Mouse (Mus musculus): ENCODE results near the gene Rab6b. TPM values are rescaled to one million over a fixed set of nuclear protein-coding genes. Genes with fewer than 3 reads are reported as not detected.
"Not testable (repeated sequence)": the region's sequence is repeated elsewhere in the genome, so short reads cannot be mapped to it uniquely, and the experiment has no call there.

The Rab6b gene
- total RNA-seq, 2 experiments from 2014 or later = 1.5 to 1.8 TPM

DNA sequence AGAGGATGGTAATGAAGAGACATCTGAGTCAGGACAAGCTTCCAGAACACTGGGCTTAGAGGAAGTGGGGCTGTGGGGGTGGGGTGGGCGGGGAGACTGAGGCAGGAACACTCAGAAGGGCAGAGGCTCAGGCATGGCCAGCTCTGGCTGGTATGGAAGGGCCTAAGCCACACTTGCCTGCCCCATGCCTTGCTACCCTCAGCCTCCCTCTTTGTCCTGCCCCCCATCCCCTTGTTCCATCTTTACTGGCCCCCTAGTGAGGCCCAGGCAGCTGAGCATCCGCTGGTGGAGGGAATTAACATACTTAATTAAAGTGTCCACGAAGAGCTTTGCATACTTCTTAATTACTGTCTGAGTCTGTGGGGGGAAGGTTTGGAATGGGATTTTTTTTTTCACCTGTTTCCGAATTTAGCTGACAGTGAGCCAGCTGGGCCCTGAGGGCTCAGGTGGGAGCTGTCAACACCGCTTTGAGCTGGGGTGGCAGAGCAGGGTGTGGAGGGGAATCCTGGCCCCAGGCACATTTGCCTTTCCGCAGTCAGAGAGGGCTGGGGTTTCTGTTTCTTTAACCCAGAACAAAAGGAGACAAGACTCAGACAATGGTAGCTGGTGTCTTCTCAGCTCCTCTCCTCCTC lies 22.0 kb downstream of the Rab6b start:
- no peak for DNase-seq
- intact Hi-C loops (cut with DNase I) = no loop called here

DNA sequence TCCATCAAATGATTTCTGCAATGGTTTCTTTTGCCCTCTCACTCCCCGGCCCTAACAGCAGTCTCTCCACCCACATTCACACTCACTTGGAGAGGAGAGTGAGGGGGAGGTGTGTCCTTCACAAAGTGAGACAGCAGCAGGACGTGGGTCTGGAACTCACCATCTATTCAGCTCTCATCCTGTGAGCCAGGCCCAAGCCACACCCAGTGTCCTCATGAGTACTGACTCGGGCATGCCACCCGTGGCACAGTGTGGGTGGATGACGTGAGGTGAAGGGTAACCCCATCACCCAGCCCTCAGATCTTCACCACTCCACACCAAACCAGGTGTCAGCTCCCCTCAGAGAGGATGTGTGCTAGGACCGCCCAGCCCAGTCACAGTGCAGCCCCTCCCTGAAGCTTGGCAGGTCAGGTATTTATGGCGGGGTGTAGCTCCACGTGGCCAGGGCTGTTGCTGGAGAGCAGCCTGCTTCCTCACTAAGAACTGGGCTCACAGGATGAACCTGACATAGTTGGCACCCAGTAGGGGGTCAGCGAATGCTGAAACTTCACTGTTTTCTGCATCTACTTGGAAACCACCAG lies 23.0 kb downstream of the Rab6b start:
- intact Hi-C loops (cut with DNase I) = no loop called here
- DNase-seq = no peak

DNA sequence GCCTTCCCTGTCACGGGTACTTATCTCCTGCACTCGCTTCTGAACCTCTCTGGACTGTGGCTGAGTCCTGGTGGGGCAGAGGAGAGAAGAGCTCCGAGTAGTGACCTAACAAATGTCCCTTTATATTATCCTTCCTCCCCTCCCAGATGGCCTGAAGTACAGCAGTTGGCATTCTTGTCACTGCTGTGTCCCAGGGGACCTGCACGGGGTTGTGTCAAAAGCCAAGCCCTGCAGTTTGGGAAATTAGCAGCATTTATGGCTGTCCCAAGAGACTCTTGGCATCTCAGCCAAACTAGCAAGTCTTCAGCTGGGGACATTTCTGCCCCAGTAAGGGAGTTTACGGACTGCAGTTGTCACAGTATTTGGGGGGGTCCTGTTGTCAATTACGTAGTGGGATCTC lies 27.9 kb downstream of the Rab6b start:
- DNase-seq = peak in 1 of 2 experiments; percentile 11
- intact Hi-C loops (cut with DNase I) = no loop called here

DNA sequence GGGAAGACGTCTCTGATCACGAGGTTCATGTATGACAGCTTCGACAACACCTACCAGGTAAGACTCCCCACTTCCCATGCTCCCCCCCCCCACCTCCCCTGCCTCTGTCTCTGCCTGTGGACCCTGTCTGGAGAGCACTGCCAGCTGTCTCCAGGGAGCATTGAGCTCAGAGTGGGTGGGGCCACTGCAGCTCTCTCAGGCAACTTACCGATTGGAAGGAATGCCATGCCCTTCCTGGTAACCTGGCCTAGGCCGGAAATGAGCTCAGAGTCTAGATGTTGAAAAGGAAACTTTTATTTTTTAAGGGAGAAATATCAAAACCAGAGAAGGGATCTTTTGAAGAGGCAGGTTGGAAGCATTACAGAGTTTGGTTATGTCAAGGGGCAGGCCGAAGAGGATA lies 28.8 kb downstream of the Rab6b start:
- intact Hi-C loops (cut with DNase I) = no loop called here
- no peak for DNase-seq

DNA sequence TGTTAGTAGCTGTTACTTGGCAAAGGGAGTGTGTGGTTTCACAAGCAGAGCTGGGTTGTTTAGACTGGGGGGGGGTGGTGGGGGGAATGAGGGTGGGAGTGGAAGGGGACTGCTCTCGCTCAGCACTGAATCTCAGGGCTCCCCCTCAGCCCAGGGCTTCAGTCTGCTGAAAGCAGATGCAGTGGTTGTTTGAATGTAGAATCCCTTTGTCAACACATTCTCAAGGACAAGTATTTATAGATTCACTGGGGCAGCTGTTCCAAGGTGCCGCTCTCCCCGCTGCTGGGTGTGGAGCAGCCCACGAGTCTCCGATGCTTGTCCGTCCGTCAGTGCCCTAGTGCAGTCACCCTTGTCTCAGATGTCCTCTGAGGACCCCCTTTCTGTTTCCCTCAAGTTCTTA lies 29.7 kb downstream of the Rab6b start:
- intact Hi-C loops (cut with DNase I) = no loop called here
- no peak for DNase-seq

DNA sequence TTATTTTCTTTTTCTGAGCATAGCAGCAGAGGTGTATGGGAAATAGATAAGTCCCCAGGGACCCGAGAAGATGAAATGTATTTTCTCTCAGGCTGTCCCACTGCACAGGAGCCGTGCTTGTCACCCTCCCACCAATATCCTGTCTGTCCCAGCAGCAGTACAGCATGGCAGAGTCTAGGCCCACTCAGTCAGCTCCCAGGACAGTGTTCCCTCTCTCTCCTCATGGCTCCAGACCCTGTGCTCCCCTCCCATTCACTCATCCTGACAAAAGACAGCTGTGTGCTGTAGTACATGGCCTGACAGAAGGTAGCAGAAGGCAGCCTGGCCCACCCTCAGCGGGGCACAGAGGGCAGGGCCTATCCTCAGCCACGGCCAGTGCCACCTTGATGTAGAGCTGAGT lies 32.3 kb downstream of the Rab6b start:
- intact Hi-C loops (cut with DNase I) = no loop called here
- DNase-seq = no peak

DNA sequence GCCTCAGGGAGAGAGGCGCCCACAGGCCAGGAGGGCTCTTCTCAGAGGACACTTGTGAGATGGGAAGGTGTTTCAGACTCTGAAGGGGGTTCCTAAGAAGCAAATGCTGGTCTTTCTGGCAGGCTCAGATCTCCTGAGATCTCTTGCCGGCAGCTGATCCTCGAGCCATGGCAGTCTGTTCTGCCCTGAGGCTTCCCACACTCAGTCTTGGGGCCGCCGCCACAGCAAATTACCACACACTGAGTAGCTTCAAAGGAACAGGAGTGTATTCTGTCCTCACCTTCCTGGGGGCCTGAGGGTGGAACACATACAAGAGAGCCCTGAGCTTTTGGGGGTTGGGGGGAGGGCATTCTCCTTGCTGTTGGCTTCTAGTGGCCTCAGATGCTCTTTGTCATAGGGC lies 33.8 kb downstream of the Rab6b start:
- intact Hi-C loops (cut with DNase I) = no loop called here
- no peak for DNase-seq

DNA sequence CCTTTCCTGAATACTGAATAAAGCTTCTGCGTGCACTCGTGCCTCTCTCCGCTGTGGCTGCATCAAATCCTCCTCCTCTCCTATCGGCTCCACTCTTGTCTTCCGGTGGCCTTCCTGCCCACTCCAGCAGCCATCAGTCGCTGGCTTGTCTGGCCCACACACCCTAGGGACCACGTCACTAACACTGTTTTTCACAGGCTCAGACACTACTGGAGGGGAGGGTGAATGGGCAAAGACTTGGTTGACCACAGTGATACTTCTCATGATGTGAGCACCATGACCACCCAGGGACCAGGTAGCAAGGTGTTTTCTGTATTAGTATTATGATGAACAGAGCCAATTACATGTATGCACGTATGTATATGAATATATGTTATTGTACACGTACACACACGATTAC lies 34.7 kb downstream of the Rab6b start:
- intact Hi-C loops (cut with DNase I) = no loop called here
- DNase-seq = no peak

DNA sequence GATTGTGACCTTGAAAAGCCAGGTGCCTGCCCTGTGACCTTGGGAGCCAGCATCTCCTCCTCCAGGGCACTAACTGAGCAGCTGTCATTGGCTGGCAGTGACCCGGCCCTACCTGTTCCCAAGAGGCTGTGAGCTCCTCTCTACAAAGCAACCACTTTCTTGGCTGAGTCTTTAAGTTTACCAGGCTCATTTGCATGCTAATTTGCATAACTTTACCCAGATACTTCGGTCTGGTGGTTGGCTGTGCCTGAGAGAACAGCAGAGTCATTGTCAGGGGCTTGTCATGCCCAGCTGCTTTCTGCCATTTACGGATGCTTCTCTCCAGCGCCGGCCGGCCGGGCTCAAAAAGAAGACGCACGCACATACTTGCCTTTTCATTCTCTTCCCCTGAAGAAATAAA lies 35.1 kb downstream of the Rab6b start:
- intact Hi-C loops (cut with DNase I) = no loop called here
- no peak for DNase-seq

DNA sequence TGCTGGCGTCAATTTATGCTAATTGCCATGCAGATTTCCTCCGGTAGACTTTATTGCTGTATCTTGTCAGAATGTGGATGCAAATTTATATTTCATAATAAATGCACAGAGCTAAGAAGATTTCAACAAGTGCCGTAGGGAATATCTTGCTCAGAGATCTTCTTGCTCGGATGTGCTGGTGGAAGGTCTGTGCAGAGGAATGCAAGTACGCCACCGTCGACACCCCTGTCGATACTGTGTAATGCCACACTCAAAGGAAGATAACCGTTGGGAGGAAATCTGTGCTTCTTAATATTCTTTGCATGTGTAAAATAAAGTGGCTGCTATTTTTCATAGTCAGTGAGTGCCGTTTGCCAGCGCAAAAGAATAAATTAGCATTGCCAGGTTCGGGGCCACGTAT lies 35.5 kb downstream of the Rab6b start:
- intact Hi-C loops (cut with DNase I) = no loop called here
- no peak for DNase-seq

DNA sequence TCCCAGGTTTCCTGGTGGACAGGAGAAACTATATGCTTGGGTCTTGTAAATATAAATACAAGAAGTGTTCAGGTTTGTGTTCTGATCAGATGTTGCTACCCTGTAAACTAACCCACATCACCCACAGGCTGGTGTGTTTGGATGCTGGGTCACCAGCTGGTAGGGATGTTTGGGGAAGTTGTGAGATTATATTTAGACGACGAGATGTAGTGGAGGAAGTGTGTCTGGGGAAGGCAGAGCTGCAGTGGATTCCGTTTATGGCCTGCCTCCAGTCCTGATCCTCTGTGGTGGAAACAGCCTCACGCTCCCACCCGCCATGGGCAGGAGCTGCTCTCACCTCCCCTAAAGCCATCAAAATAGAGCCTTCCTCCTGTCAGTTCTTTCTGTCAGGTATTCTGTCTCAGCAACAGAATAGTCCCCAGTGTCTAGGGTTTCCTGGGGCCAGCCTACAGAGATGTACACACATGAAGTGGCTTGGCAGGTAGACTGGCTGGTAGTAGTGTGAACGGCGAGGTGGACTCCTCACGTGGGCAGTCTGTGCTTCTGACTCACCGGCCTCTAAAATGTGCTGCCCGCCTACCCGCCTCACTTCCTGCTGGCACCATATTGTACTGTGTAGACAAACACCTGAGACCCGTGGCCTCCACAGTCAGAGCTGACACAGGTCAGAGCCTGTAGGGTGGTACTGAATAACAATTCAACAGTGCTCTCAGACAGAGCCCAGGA lies 37.6 kb downstream of the Rab6b start:
- intact Hi-C loops (cut with DNase I) = no loop called here
- DNase-seq = no peak

DNA sequence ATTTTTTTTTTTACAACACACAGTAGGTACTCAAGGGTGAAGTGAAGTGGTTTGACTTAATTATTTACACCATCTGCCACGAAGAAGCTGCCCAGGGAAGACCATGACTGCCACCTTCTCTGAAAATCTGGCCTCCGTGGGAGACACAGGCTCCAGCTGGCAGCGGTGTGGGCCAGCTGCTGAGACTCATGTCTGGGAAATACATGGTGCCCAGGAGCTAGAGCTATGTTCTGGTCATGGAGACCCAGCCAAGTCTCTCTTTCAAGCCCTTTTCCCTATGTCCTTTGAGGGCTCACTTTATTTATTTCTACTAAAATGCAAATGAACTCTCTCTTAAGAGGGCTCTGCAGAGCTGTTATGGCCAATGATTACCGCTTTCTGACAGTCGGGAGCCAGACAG lies 41.7 kb downstream of the Rab6b start:
- intact Hi-C loops (cut with DNase I) = no loop called here
- no peak for DNase-seq

DNA sequence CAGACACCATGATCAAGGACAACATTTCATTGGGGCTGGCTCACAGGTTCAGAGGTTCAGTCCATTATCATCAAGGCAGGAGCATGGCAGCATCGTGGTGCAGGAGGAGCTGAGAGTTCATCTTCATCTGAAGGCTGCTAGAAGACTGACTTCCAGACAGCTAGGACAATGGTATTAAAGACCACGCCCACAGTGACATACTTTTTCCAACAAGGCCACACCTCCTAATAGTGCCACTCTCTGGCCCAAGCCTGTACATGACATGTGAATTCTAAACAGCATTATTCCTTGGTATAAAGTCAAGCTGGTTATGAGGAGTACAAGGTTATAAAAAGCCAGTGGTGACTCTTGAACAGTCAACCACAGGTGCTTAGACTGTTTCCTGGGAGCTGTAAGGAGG lies 43.0 kb downstream of the Rab6b start:
- intact Hi-C loops (cut with DNase I) = no loop called here
- DNase-seq = no peak

DNA sequence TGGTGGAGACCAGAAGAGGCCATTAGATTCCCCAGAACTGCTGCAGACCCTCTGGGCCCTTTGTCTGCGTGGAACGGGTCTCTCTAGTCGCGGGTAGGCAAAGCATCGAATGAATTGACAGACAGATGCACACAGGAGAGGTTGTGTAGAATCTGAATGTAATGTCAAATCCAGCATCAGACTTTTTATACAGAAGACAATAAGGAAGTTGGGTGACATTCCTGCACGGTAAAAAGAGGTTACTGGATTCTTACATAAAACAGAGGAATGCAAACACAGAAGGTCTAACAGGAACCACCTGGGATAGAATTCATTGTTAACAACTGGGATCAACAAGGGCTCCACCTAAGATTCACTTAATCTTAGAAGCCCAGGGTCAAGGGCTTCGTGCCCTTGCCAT lies 43.6 kb downstream of the Rab6b start:
- intact Hi-C loops (cut with DNase I); DNase-seq: not testable (repeated sequence)

DNA sequence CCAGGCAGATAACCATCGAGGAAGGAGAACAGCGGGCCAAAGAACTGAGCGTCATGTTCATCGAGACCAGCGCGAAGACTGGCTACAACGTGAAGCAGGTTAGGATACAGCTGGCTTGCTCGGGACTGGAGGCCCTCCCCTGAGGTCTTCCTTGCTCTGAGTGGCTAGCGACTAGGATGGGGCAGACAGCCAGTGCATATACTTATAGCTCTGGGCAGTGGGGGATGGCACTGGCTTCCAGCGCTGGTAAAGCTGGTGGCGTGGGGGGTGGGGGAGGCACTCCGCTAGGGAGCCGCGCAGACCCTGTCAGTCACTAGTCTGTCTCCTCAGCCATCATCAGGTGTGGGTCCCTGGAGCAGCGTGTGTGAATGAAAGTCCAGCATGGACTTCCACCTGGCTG lies 52.2 kb downstream of the Rab6b start:
- no peak for DNase-seq
- intact Hi-C loops (cut with DNase I) = no loop called here

DNA sequence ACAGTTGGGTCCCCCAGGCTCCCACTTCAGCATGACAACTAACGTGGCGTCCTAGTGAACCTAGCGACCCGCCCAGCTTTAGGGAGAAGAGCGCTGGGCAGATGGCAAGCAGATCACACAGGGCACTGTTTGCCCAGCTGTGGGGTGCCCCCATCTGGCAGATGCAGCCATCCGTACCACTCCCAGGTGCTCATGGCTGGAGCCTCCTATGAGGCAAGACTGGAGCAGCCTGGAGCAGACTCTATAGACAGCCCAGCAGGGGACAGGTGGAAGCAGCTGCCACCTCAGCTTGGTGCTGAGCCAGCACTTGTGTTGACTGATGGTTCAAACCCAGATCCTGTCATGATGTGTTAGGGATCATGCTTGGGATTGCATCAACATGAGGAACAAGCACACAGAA lies 56.5 kb downstream of the Rab6b start:
- intact Hi-C loops (cut with DNase I) = no loop called here
- DNase-seq = peak; percentile 27 to 37

DNA sequence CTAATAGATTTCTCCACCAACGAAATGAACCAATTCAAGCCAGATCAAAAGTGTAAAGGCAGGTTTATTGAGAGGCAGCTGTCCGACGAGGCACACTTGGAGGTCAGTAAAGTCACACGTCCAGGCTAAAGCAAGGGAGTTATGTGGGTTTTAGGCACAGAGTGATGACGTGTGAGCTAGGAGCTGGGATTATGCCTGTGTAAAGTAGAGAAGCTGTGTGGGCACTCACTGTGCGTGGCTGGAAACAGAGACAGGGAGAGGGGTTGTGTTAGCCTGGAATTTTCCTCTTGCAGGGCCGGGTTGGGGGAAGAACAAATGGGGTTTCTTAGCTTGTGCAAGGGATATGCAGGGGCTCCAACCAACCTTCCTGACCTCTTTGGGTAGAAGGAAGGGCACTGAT lies 57.2 kb downstream of the Rab6b start:
- DNase-seq = no peak
- intact Hi-C loops (cut with DNase I) = no loop called here

DNA sequence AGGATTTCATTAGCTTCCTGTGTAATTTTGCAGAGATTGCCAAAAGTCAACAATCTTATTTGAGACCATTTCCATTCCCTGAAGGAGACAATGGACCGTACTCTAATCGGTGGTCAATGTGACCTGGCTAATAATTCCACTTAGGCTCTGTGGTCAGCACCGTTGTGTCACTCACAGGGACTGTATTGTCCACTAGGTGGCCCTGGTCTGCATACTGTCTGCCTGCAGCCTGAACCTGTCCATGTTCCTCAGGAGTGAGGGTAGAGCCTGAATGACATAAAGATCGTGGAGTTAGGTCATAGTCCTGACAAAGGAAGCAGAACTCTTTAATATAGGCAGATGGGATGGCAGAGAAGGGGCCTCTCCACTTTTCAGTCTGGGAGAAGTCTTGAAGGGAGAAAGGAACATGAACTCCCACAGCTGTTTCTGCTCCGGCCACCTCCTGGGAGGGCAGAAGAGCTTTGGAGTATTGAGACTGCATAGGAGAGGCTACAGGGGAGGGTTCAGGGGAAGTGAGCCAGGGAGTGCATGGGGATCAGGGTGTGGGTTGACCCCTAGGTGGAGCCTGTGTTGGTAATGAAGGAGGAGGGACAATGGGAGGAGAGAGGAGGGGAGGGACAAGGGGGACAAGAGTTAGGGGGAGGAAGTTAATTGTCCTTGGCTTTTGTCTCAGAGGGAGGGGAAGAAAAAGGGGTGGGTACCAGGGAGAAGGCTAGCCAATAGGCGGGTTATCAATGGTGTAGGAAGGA lies 63.4 kb downstream of the Rab6b start:
- peak; percentile 22 to 38 for DNase-seq
- intact Hi-C loops (cut with DNase I) = no loop called here

DNA sequence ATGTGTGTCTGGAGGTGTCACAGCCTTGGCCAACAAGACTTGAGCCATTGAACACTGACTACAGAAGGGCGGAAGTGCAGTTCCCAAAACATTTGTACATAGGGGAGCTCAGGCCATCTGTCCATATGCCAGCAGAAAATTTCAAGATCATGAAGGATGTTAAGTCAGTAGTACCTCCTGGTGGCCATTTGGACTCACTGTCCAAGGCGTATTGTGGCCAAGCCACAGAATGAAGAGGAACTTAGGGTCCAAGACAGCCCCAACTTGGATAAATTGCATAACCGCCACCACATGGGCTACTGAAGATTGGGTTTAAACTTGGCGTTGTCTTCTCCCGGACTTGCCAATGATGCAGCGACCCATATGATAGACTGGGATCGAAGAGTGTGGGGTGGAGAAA lies 64.1 kb downstream of the Rab6b start:
- DNase-seq = no peak
- intact Hi-C loops (cut with DNase I) = no loop called here

DNA sequence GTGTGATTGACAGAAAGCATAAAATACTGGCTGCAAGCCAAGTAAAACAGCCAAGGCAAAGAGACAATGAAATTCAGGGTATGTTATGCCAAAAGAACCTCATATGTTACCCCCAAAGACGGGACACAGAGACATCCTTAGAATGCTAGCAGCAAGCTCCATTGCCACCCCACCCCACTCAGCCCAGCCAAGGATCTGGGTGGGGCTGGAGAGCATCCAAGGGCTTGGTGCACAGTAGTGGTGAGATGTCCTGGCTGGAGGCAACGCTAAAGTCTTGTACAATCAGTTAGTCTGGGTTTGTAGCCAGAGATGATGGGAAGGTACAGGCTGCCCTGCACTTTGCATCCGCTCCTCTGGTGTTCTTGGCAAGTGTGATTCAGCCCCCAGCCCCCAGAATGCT lies 68.7 kb downstream of the Rab6b start:
- intact Hi-C loops (cut with DNase I) = no loop called here
- peak; percentile 69 to 76 for DNase-seq

DNA sequence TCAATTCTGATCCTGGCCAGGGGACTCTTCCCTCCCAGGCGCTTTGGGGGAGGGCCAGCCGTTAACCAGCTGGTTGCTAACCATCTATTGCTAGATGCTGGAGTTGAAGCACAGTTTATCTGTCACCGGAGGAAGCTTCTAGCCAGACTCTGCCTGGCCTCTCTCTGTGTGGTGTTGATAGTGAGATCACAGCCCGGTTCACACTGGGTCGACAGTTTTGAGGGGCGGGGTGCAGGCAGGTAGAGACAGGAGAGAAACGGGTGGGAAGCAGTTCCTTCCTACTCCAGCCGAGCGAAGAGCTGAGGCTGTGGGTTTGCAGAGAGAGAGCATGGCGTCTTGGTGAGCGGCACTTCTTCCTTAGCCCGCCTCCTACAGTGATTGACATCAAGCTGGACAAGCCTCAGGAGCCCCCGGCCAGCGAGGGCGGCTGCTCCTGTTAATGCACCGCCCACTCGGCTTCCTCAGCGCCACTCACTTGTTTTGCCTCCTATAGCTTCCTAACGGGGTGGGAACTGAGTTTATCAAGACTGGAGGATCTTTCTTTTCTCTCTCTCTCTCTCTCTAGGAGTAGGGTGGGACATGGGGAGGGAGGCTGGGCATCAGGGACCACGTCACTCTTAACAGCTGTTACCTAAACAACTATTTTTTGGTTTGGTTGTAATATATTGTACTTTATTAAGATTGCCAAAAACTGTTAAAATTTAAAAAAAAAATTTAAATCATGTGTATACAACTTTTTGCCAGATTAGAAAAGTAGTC lies 69.4 kb downstream of the Rab6b start:
- intact Hi-C loops (cut with DNase I) = no loop called here
- peak; percentile 73 to 84 for DNase-seq

Data from heart, postnatal 14 days (tissue).